Mouse (Mus musculus): ENCODE measurements around the gene Iqsec1.
A peak's percentile ranks its signal among the peaks of the same experiment; 100 is the strongest.

Gene Iqsec1

GRCm38 (mm10) chr6:90988648-90989317, at the start of gene Iqsec1:
Iqsec1 (minus strand) TSS chr6:90988685.
- DNase-seq: peak; percentile 90

GRCm38 (mm10) chr6:91028256-91028655, 39.8 kb upstream of the Iqsec1 start:
- no peak for DNase-seq

GRCm38 (mm10) chr6:91020810-91021209, 32.3 kb upstream of the Iqsec1 start:
- DNase-seq: no peak

- no peak for DNase-seq
Measured at GRCm38 (mm10) chr6:91016600-91017230, 28.2 kb upstream of the Iqsec1 start.

GRCm38 (mm10) chr6:91014198-91014958, 25.9 kb upstream of the Iqsec1 start:
- no peak for DNase-seq

GRCm38 (mm10) chr6:91012458-91012857, 24.0 kb upstream of the Iqsec1 start:
- no peak for DNase-seq

GRCm38 (mm10) chr6:91011568-91011967, 23.1 kb upstream of the Iqsec1 start:
- DNase-seq: no peak

- no peak for DNase-seq
Measured at GRCm38 (mm10) chr6:91008284-91008830, 19.9 kb upstream of the Iqsec1 start.

GRCm38 (mm10) chr6:91007207-91007606, 18.7 kb upstream of the Iqsec1 start:
- DNase-seq: no peak

GRCm38 (mm10) chr6:91004157-91004556, 15.7 kb upstream of the Iqsec1 start:
- DNase-seq: no peak

GRCm38 (mm10) chr6:91003310-91003995, 15.0 kb upstream of the Iqsec1 start:
- no peak for DNase-seq

GRCm38 (mm10) chr6:91001566-91001965, 13.1 kb upstream of the Iqsec1 start:
- DNase-seq: no peak

- peak; percentile 76 for DNase-seq
Measured at GRCm38 (mm10) chr6:91000819-91001525, 12.5 kb upstream of the Iqsec1 start.

- no peak for DNase-seq
Measured at GRCm38 (mm10) chr6:90999176-90999575, 10.7 kb upstream of the Iqsec1 start.

GRCm38 (mm10) chr6:90997025-90997424, 8.5 kb upstream of the Iqsec1 start:
- no peak for DNase-seq

GRCm38 (mm10) chr6:90996181-90996580, 7.7 kb upstream of the Iqsec1 start:
- no peak for DNase-seq

- DNase-seq: no peak
Measured at GRCm38 (mm10) chr6:90988299-90988625, 223 bp downstream of the Iqsec1 start.

GRCm38 (mm10) chr6:90987561-90988298, 755 bp downstream of the Iqsec1 start:
- no peak for DNase-seq

GRCm38 (mm10) chr6:90984101-90984500, 4.4 kb downstream of the Iqsec1 start:
- DNase-seq: no peak

- no peak for DNase-seq
Measured at GRCm38 (mm10) chr6:90974279-90974678, 14.2 kb downstream of the Iqsec1 start.

- DNase-seq: no peak
Measured at GRCm38 (mm10) chr6:90969341-90969871, 19.1 kb downstream of the Iqsec1 start.
